ENCODE assay signal across 8 mouse cellular contexts in genomic region chr7:28356981-28357380, GRCm38 (mm10). TPM values are rescaled to one million over a fixed set of nuclear protein-coding genes. Genes with fewer than 3 reads are reported as not detected.
DNase-seq lines count a peak whose midpoint lies in the region; ATAC-seq and TF ChIP-seq lines count a peak whose summit lies in the region.

No protein-coding gene starts in this region.

- WGBS in forebrain, embryonic 10.5 days: 5% methylated on average over 5 of the region's 5 CpGs
- under 1% methylated on average over 5 of the region's 5 CpGs for WGBS in forebrain, embryonic 14.5 days
- WGBS in intestine, embryonic 14.5 days: 1% methylated on average over 5 of the region's 5 CpGs
- 39% methylated on average over 5 of the region's 5 CpGs for WGBS in liver, postnatal 0 days (ENCODE audit: insufficient replicate concordance)

- peaks cover 5% of the 10 kb centered on the region for H3K9me3 ChIP-seq in forebrain, embryonic 10.5 days
- no peaks in the 10 kb centered on the region for H3K9me3 ChIP-seq in forebrain, embryonic 14.5 days (replicated peaks; ENCODE audit: control insufficient read depth, low read length)
- no peaks in the 10 kb centered on the region for H3K9me3 ChIP-seq in intestine, embryonic 14.5 days (ENCODE audit: control insufficient read depth, low read length)
- no peaks in the 10 kb centered on the region for H3K9me3 ChIP-seq in liver, postnatal 0 days (ENCODE audit: low read length)

- peak; percentile 56 for DNase-seq in forebrain, embryonic 10.5 days (ENCODE audit: extremely low spot score, low spot score)
- DNase-seq in forebrain, embryonic 14.5 days (ENCODE audit: low spot score): no peak
- DNase-seq in gastrocnemius, postnatal 14 days: peak; percentile 75
- no peak for DNase-seq in intestine, embryonic 14.5 days (ENCODE audit: low spot score)
- no peak for DNase-seq in liver, postnatal 0 days
- DNase-seq in testis, postnatal 10 days (ENCODE audit: low spot score): peak; percentile 71
- no peak for DNase-seq in left cerebral cortex, adult 2 months (ENCODE audit: extremely low spot score in 1 of 2, low spot score in 2 of 2)

- H3K36me3 ChIP-seq in forebrain, embryonic 10.5 days (replicated peaks): peaks cover 75% of the 10 kb centered on the region
- peaks cover 64% of the 10 kb centered on the region for H3K36me3 ChIP-seq in forebrain, embryonic 14.5 days (ENCODE audit: control insufficient read depth, insufficient read depth, low read length)
- peaks cover 61% of the 10 kb centered on the region for H3K36me3 ChIP-seq in intestine, embryonic 14.5 days (ENCODE audit: control insufficient read depth, insufficient read depth, low read length)
- peaks cover 29% of the 10 kb centered on the region for H3K36me3 ChIP-seq in liver, postnatal 0 days (replicated peaks; ENCODE audit: insufficient read depth, low read length)

- ATAC-seq in forebrain, embryonic 14.5 days: no peak
- ATAC-seq in intestine, embryonic 14.5 days (replicated peaks; ENCODE audit: low FRiP score, low TSS enrichment, low read depth): peak; percentile 10; the same call in 1 of the 2 replicates
- ATAC-seq in liver, postnatal 0 days: no peak
- ATAC-seq in monocyte, adult 5-6 weeks (replicated peaks; ENCODE audit: insufficient number of reproducible peaks, low FRiP score, low TSS enrichment, poor library complexity, severe bottlenecking): no peak

- TF ChIP-seq CTCF in liver, postnatal 0 days (IDR thresholded peaks at IDR 0.05; ENCODE audit: low read depth): no peak
- no peak; the same call in 1 of the 2 replicates for TF ChIP-seq CTCF in left cerebral cortex, adult 2 months (IDR thresholded peaks at IDR 0.05)

- peaks cover 40% of the 10 kb centered on the region for H3K4me1 ChIP-seq in forebrain, embryonic 10.5 days
- H3K4me1 ChIP-seq in forebrain, embryonic 14.5 days (ENCODE audit: control insufficient read depth, insufficient read depth, low read length): peaks cover 3% of the 10 kb centered on the region; the same call in 1 of the 2 replicates
- peaks cover 17% of the 10 kb centered on the region for H3K4me1 ChIP-seq in intestine, embryonic 14.5 days (replicated peaks; ENCODE audit: control insufficient read depth, insufficient read depth, low read length)
- H3K4me1 ChIP-seq in liver, postnatal 0 days (ENCODE audit: insufficient read depth): peaks cover 19% of the 10 kb centered on the region

- intact Hi-C loops in gastrocnemius, postnatal 14 days (cut with DNase I; ENCODE audit: low total_unique reads): no loop called here
- intact Hi-C loops in left cerebral cortex, adult 2 months (cut with DNase I): no loop called here

- H3K4me3 ChIP-seq in forebrain, embryonic 10.5 days: peak overlapping the region; percentile 30
- no peak overlapping the region for H3K4me3 ChIP-seq in forebrain, embryonic 14.5 days (ENCODE audit: low read depth, low read length)
- no peak overlapping the region for H3K4me3 ChIP-seq in intestine, embryonic 14.5 days (ENCODE audit: low read depth, low read length)
- no peak overlapping the region for H3K4me3 ChIP-seq in liver, postnatal 0 days (ENCODE audit: low read depth, low read length)
- H3K4me3 ChIP-seq in left cerebral cortex, adult 2 months: no peak overlapping the region

- no peak overlapping the region for H3K9ac ChIP-seq in forebrain, embryonic 14.5 days (ENCODE audit: low read length)
- H3K9ac ChIP-seq in intestine, embryonic 14.5 days (ENCODE audit: low read length): no peak overlapping the region
- H3K9ac ChIP-seq in liver, postnatal 0 days (replicated peaks): no peak overlapping the region; the same call in 1 of the 2 replicates

- no peaks in the 10 kb centered on the region for H3K27me3 ChIP-seq in forebrain, embryonic 10.5 days (ENCODE audit: poor library complexity, severe bottlenecking)
- H3K27me3 ChIP-seq in forebrain, embryonic 14.5 days (replicated peaks; ENCODE audit: control insufficient read depth, insufficient read depth, low read length): no peaks in the 10 kb centered on the region
- H3K27me3 ChIP-seq in intestine, embryonic 14.5 days (replicated peaks; ENCODE audit: control insufficient read depth, insufficient read depth, low read length): no peaks in the 10 kb centered on the region
- no peaks in the 10 kb centered on the region for H3K27me3 ChIP-seq in liver, postnatal 0 days (ENCODE audit: insufficient read depth, low read length)

- H3K27ac ChIP-seq in forebrain, embryonic 10.5 days: peak overlapping the region; percentile 75
- H3K27ac ChIP-seq in forebrain, embryonic 14.5 days (ENCODE audit: low read depth, low read length): no peak overlapping the region
- peak overlapping the region; percentile 58 for H3K27ac ChIP-seq in intestine, embryonic 14.5 days (ENCODE audit: low read depth)
- H3K27ac ChIP-seq in liver, postnatal 0 days (ENCODE audit: low read depth): peak overlapping the region; percentile 78
- H3K27ac ChIP-seq in left cerebral cortex, adult 2 months: no peak overlapping the region

- no peak overlapping the region for H3K4me2 ChIP-seq in forebrain, embryonic 14.5 days (ENCODE audit: low read length)
- H3K4me2 ChIP-seq in intestine, embryonic 14.5 days (ENCODE audit: low read length): no peak overlapping the region
- no peak overlapping the region for H3K4me2 ChIP-seq in liver, postnatal 0 days (ENCODE audit: low read depth, low read length)

- no peak for TF ChIP-seq EP300 in liver, postnatal 0 days (IDR thresholded peaks at IDR 0.05; ENCODE audit: low read depth)

RNA-seq across cellular contexts. Expression of gene Rps16, which starts 6.5 kb away (rescaled TPM):
- 939 and 976 TPM in 2 replicates for polyA plus RNA-seq in forebrain, embryonic 10.5 days (2016; fragmentation: Nextera tagmentation; extraction: Ambion mirVana)
- 539 and 750 TPM in 2 replicates for polyA plus RNA-seq in forebrain, embryonic 14.5 days (2014; fragmentation: Nextera tagmentation; extraction: Ambion mirVana)
- 100 to 1,000 TPM; 522 to 620 TPM for total RNA-seq in gastrocnemius, postnatal 14 days (2021)
- polyA plus RNA-seq in intestine, embryonic 14.5 days (2014; fragmentation: Nextera tagmentation; extraction: Ambion mirVana): 1,380 and 1,495 TPM in 2 replicates
- 653 and 673 TPM in 2 replicates for polyA plus RNA-seq in liver, postnatal 0 days (2015; fragmentation: Nextera tagmentation; extraction: Ambion mirVana)
- 691 to 731 TPM (median 723 TPM) in 3 replicates for total RNA-seq in monocyte, adult 5-6 weeks (2017)
- total RNA-seq in left cerebral cortex, adult 2 months (2021): 100 to 1,000 TPM; 440 to 450 TPM

RNA-seq across cellular contexts. Expression of gene Plekhg2, which starts 15.4 kb away (rescaled TPM):
- polyA plus RNA-seq in forebrain, embryonic 10.5 days (2016; fragmentation: Nextera tagmentation; extraction: Ambion mirVana): 75.5 and 84.4 TPM in 2 replicates
- 17.7 and 27.5 TPM in 2 replicates for polyA plus RNA-seq in forebrain, embryonic 14.5 days (2014; fragmentation: Nextera tagmentation; extraction: Ambion mirVana)
- 10 to 100 TPM; 15.0 to 15.7 TPM for total RNA-seq in gastrocnemius, postnatal 14 days (2021)
- polyA plus RNA-seq in intestine, embryonic 14.5 days (2014; fragmentation: Nextera tagmentation; extraction: Ambion mirVana): 54.3 and 68.4 TPM in 2 replicates
- 2.8 and 3.9 TPM in 2 replicates for polyA plus RNA-seq in liver, postnatal 0 days (2015; fragmentation: Nextera tagmentation; extraction: Ambion mirVana)
- total RNA-seq in monocyte, adult 5-6 weeks (2017): 8.4 to 13.1 TPM (median 12.7 TPM) in 3 replicates
- 1 to 10 TPM; 7.1 to 7.7 TPM for total RNA-seq in left cerebral cortex, adult 2 months (2021)

RNA-seq across cellular contexts. Expression of gene Supt5, which starts 18.4 kb away (rescaled TPM):
- 118 and 120 TPM in 2 replicates for polyA plus RNA-seq in forebrain, embryonic 10.5 days (2016; fragmentation: Nextera tagmentation; extraction: Ambion mirVana)
- polyA plus RNA-seq in forebrain, embryonic 14.5 days (2014; fragmentation: Nextera tagmentation; extraction: Ambion mirVana): 62.6 and 77.8 TPM in 2 replicates
- total RNA-seq in gastrocnemius, postnatal 14 days (2021): 10 to 100 TPM; 60.0 to 60.1 TPM
- polyA plus RNA-seq in intestine, embryonic 14.5 days (2014; fragmentation: Nextera tagmentation; extraction: Ambion mirVana): 74.5 and 78.9 TPM in 2 replicates
- polyA plus RNA-seq in liver, postnatal 0 days (2015; fragmentation: Nextera tagmentation; extraction: Ambion mirVana): 18.7 and 21.0 TPM in 2 replicates
- 118 to 138 TPM (median 122 TPM) in 3 replicates for total RNA-seq in monocyte, adult 5-6 weeks (2017)
- total RNA-seq in left cerebral cortex, adult 2 months (2021): 100 to 1,000 TPM; 124 to 126 TPM

RNA-seq across cellular contexts. Expression of gene Zfp36, which starts 23.1 kb away (rescaled TPM):
- 4.5 TPM in 2 replicates for polyA plus RNA-seq in forebrain, embryonic 10.5 days (2016; fragmentation: Nextera tagmentation; extraction: Ambion mirVana)
- 3.3 and 5.6 TPM in 2 replicates for polyA plus RNA-seq in forebrain, embryonic 14.5 days (2014; fragmentation: Nextera tagmentation; extraction: Ambion mirVana)
- total RNA-seq in gastrocnemius, postnatal 14 days (2021): 10 to 100 TPM in 1 of 2 experiments, 1 to 10 TPM in 1; 5.9 to 11.6 TPM
- polyA plus RNA-seq in intestine, embryonic 14.5 days (2014; fragmentation: Nextera tagmentation; extraction: Ambion mirVana): 19.0 and 21.9 TPM in 2 replicates
- 13.5 and 21.1 TPM in 2 replicates for polyA plus RNA-seq in liver, postnatal 0 days (2015; fragmentation: Nextera tagmentation; extraction: Ambion mirVana)
- total RNA-seq in monocyte, adult 5-6 weeks (2017): 140 to 403 TPM (median 154 TPM) in 3 replicates
- 1 to 10 TPM; 2.3 to 2.8 TPM for total RNA-seq in left cerebral cortex, adult 2 months (2021)

RNA-seq across cellular contexts. Expression of gene Med29, which starts 35.5 kb away (rescaled TPM):
- 60.3 and 60.6 TPM in 2 replicates for polyA plus RNA-seq in forebrain, embryonic 10.5 days (2016; fragmentation: Nextera tagmentation; extraction: Ambion mirVana)
- polyA plus RNA-seq in forebrain, embryonic 14.5 days (2014; fragmentation: Nextera tagmentation; extraction: Ambion mirVana): 42.3 and 52.9 TPM in 2 replicates
- 10 to 100 TPM; 20.7 to 20.9 TPM for total RNA-seq in gastrocnemius, postnatal 14 days (2021)
- polyA plus RNA-seq in intestine, embryonic 14.5 days (2014; fragmentation: Nextera tagmentation; extraction: Ambion mirVana): 53.3 and 60.2 TPM in 2 replicates
- 18.0 and 18.6 TPM in 2 replicates for polyA plus RNA-seq in liver, postnatal 0 days (2015; fragmentation: Nextera tagmentation; extraction: Ambion mirVana)
- total RNA-seq in monocyte, adult 5-6 weeks (2017): 6.9 to 12.3 TPM (median 12.0 TPM) in 3 replicates
- total RNA-seq in left cerebral cortex, adult 2 months (2021): 10 to 100 TPM; 18.1 to 18.8 TPM

Comparison
In these comparisons a context has a peak if more than half of its experiments do, and no peak if none do; other contexts are left out.
1. DNase-seq: peak in forebrain, embryonic 10.5 days (single experiment), gastrocnemius, postnatal 14 days (single experiment) and testis, postnatal 10 days (single experiment); none in forebrain, embryonic 14.5 days (single experiment), intestine, embryonic 14.5 days (single experiment), liver, postnatal 0 days (single experiment) and left cerebral cortex, adult 2 months (0 of 2).
2. H3K27ac ChIP-seq: peak in forebrain, embryonic 10.5 days (single experiment), intestine, embryonic 14.5 days (single experiment) and liver, postnatal 0 days (single experiment); none in forebrain, embryonic 14.5 days (single experiment) and left cerebral cortex, adult 2 months (single experiment).